Mouse (Mus musculus): ENCODE measurements at regions not wholly inside any gene's neighbourhood (a gene's known extent, or its start where the extent isn't known, plus 50 kb on each side); places are given as distances from the start of the nearest gene placed in this dataset.
"Not testable (repeated sequence)": the region's sequence is repeated elsewhere in the genome, so short reads cannot be mapped to it uniquely, and the experiment has no call there.

GRCm38 (mm10) chr6:103809986-103810341, 299.6 kb downstream of the Chl1 start:
- ChIA-PET POLR2A (no interaction called here), CTCF (interaction anchor here in 2 of 4 experiments (0.6 kb wide), 2 partner anchors 63 to 1207 kb away, joined by 4 to 8 read pairs; no protein-coding TSS in a partner anchor)

GRCm38 (mm10) chr6:103810342-103811001, 300.1 kb downstream of the Chl1 start:
- ChIA-PET CTCF (interaction anchor here in 2 of 4 experiments (0.6 to 0.7 kb wide), 3 partner anchors 64 to 1206 kb away, joined by 3 to 8 read pairs (median 4); no protein-coding TSS in a partner anchor), POLR2A (no interaction called here)

DNA sequence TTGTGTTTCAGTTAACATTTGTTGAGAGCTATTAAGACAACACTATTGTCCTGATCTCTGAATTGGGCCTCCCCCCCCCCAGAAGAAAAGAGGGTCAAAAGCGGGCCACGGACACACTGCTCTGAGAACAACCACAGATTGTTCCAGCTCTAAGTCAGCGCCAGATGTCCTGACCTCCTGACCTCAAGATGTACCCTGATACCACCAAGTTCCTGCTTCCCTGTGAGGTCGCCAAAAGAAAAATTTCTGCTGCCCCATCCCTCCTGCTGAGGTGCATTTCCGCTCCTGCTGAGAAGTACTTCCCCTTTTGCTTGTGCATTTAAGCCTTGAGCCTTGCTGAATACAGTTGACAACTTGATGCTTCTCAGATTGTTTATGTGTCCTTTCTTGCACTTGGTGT, 306.0 kb downstream of the Chl1 start:
- POLR2A ChIA-PET = interaction anchor here in 1 of 4 experiments (0.9 kb wide), 1 partner anchor 26 kb away, joined by 4 read pairs; no protein-coding TSS in a partner anchor
- CTCF ChIA-PET = not testable (repeated sequence)

DNA sequence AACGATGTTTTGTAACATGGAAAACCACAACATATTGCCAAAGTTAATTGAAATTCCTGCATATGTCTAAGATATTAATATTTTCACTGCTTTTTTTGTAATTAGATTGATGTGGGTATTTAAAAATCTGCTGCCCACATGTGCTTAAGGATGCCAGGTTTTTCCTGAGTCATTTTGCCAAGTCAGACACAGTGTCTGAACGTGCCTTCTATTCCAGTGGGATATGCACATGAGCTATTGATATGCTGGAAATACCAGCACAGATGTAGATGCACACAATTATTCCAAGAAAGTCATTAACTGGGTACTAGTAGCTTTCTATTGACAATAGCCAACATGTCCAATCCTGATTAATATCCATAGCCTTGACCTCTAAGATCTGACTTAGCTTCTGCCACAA, 315.7 kb downstream of the Chl1 start:
- POLR2A ChIA-PET = interaction anchor here in 1 of 4 experiments (0.6 kb wide), 1 partner anchor 1660 kb away, joined by 3 read pairs; no protein-coding TSS in a partner anchor
- CTCF ChIA-PET = no interaction called here

DNA sequence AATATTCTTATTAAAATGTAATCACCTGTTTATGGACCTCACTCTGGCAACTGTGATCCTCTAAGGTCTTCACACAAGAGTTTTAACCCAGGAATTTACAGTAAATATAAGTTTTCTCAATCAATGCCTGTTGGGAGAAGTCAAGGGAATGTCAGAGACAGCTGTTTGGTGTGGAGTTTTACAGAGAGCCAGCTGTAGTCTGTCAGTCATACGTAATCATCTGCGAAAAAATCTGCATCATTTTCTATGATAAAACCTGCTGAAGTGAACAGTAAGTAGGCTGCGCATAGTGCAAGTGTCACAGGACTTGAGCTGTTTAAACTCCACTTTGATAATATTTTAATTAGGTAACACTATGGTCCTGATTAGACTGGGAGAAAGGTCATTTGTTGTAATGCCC, 317.2 kb downstream of the Chl1 start:
- ChIA-PET CTCF (no interaction called here), POLR2A (no interaction called here)

- POLR2A ChIA-PET = no interaction called here
- CTCF ChIA-PET = interaction anchor here in 1 of 4 experiments (0.6 kb wide), 1 partner anchor 958 kb away, joined by 6 read pairs; no protein-coding TSS in a partner anchor
These were observed 318.5 kb downstream of the Chl1 start for GRCm38 (mm10) chr6:103828866-103829265.

GRCm38 (mm10) chr6:103832301-103832700, 321.9 kb downstream of the Chl1 start:
- POLR2A ChIA-PET = no interaction called here
- CTCF ChIA-PET = no interaction called here

DNA sequence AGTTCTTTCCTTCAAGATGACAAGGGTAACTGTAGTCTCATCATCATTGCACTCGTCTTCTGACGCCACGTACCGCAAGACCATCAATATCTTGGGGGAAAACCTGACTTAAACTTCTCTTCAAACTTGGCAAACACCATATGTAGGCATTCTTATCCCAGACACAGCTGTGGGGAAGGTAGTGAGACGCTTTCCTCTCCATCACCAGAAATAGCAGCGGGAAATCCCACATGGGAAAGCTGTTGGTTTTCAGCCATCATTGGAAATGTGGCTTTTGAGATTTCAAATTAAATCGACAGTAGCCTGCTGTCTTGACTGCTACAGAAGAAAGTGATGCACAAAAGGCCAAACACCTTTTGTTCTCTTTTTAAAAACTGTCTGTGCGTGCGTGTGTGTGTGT, 322.4 kb downstream of the Chl1 start:
- CTCF ChIA-PET = no interaction called here
- POLR2A ChIA-PET = no interaction called here

DNA sequence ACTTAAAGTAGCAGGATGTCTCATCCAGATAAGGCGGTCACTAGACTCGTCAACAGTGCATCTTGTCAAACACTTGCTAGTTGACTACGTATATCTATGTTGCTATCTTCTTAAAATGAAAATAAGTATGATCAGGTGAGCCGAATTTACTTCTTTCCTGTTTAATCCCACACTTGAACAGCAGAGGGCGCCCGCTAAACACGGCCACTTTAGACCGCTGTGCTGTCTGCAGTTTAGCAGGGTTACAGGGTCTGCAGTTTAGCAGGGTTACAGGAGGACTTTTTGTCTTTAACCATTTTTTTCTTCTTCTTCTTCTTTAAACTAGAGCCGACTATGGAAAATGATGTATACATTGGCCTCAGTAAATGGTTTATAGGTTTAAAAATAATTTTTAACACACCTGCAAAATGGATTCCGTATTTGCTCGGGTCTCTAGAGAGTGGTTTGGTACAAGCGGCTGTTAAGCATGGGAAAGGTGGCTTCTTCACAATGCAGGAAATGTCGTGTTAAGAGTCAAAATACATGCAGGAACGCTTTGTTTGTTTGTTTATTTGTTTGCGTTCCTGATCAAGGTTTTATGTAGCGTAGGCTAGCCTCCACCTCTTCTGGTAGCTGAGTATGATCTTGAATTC, 323.2 kb downstream of the Chl1 start:
- ChIA-PET CTCF (interaction anchor here in 1 of 4 experiments (0.6 kb wide), 1 partner anchor 88 kb away, joined by 3 read pairs; no protein-coding TSS in a partner anchor), POLR2A (no interaction called here)

GRCm38 (mm10) chr6:103834726-103835229, 324.4 kb downstream of the Chl1 start:
- ChIA-PET POLR2A (no interaction called here), CTCF (no interaction called here)

GRCm38 (mm10) chr6:103859787-103860186, 349.4 kb downstream of the Chl1 start:
- POLR2A ChIA-PET = no interaction called here
- CTCF ChIA-PET = no interaction called here

DNA sequence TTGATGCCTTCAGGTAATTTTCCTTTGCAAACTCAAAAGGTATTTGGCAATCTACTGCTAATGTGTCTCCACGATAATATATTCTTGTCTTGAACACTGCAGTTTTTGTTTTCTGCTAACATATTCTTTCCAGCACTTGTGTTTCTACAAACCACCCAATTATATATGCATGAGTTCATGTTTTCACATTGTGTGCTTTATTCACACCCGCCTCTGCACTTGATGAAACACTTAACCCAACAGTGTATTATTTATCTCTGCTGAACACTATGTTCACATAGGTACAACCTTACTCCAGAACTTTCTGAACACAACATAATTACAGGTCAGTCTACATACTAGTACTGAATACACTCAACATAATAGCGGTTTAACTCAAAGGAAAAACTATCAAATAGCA, 383.1 kb downstream of the Chl1 start:
- POLR2A ChIA-PET = no interaction called here
- CTCF ChIA-PET = no interaction called here

DNA sequence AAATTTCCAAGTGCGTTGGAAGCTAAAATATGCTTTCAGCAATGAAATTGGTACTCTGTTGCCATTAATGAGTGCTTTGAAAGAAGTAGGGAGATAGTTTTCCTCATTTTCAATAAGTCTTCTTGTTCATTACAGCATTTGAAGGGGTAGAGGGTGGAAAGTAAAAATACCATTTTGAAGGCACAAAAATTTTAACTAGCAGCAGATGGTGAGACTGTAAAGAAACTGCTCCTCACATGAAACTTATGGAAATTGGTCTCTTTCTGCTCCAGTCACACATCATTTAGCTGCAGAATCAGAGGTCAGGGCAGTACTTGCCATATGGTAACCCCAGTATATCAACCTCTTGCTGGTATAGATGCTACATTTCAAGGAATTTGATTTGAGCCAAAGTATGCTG, 414.1 kb downstream of the Chl1 start:
- ChIA-PET CTCF (no interaction called here), POLR2A (no interaction called here)

DNA sequence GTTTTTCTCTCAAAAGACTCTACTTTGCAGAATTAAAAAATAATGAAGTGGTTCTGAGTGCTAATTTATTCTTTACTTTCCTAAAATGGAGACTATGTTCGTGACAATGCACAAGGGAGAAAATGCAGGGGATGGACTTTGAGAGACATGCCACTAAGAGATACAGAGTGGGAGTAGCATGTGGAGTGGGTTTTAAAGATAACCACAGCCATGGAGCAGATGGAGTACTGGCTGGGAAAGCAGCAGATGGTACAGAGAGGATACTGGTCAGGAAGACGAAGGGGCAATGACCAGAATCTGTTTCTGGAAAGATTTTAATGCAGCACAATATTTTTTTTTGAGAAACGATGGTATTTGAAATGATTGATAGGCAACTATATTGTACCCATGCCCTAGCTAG, 416.7 kb downstream of the Chl1 start:
- ChIA-PET POLR2A (no interaction called here), CTCF (no interaction called here)

DNA sequence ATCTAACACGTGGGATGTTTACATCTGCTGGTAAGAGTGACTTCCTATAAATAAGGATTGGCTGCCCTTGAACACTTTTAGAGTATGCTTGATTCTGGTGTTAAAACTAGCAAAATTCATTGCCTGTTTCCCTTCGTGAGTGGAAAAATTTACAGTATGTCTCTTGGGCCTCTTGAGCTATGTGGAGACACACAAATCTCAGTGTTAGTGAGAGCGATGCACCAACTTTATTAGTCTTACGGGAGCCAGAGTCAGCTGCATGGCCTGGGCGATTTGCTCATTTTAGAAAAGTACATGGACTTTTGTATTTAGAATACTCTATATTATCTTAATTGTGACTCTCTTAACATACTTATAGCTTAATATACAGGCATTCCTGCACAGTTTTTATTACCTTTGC, 430.0 kb downstream of the Chl1 start:
- ChIA-PET CTCF (no interaction called here), POLR2A (no interaction called here)

GRCm38 (mm10) chr6:103944361-103944760, 434.0 kb downstream of the Chl1 start:
- CTCF ChIA-PET = no interaction called here
- POLR2A ChIA-PET = no interaction called here

- POLR2A ChIA-PET = no interaction called here
These were observed 437.1 kb downstream of the Chl1 start for GRCm38 (mm10) chr6:103947474-103947873.

GRCm38 (mm10) chr6:103953134-103953771, 442.9 kb downstream of the Chl1 start:
- CTCF ChIA-PET = no interaction called here
- POLR2A ChIA-PET = no interaction called here

More at GRCm38 (mm10) chr6:103947474-103947873, 437.1 kb downstream of the Chl1 start:
- CTCF ChIA-PET = no interaction called here

GRCm38 (mm10) chr6:103959002-103959401, 448.6 kb downstream of the Chl1 start:
- POLR2A ChIA-PET = interaction anchor here in 1 of 4 experiments (0.6 kb wide), 1 partner anchor 50 kb away, joined by 3 read pairs; no protein-coding TSS in a partner anchor
- CTCF ChIA-PET = no interaction called here

GRCm38 (mm10) chr6:103967811-103968420, 457.5 kb downstream of the Chl1 start:
- CTCF ChIA-PET = no interaction called here
- POLR2A ChIA-PET = interaction anchor here in 1 of 4 experiments (0.6 kb wide), 1 partner anchor 122 kb away, joined by 3 read pairs; no protein-coding TSS in a partner anchor
